Mouse (Mus musculus): Measurements from ENCODE around the gene Park7.
"Not testable (repeated sequence)": the region's sequence is repeated elsewhere in the genome, so short reads cannot be mapped to it uniquely, and the experiment has no call there.

Gene Park7

DNA sequence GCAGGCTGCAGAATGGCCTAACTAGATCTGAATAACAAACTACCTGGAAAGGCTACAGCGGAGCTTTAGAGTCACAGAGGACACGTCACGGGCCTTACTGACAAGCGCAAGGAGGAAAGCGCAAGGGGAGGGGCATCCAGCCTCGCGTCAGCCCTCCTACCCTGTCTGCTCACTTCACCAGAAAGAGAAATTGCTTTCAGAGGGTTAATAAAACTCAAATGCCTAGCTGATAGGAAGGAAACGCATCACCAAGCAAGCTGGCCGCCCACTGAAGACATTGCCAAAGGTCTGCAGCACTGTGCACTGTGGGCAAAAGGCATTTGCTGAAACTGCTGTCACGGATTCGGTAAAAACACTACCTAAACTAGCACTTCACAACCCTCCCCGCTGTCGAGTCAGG is 13.8 kb downstream of the Park7 start:
- no peak for DNase-seq (ENCODE audit: low read depth, low spot score)
- H3K36me3 ChIP-seq (ENCODE audit: control insufficient read depth, insufficient read depth, low read length, poor library complexity, severe bottlenecking): peaks cover 8% of the 10 kb centered on the region
- no peaks in the 10 kb centered on the region for H3K27me3 ChIP-seq (ENCODE audit: control insufficient read depth, insufficient read depth, low read length, poor library complexity, severe bottlenecking)

DNA sequence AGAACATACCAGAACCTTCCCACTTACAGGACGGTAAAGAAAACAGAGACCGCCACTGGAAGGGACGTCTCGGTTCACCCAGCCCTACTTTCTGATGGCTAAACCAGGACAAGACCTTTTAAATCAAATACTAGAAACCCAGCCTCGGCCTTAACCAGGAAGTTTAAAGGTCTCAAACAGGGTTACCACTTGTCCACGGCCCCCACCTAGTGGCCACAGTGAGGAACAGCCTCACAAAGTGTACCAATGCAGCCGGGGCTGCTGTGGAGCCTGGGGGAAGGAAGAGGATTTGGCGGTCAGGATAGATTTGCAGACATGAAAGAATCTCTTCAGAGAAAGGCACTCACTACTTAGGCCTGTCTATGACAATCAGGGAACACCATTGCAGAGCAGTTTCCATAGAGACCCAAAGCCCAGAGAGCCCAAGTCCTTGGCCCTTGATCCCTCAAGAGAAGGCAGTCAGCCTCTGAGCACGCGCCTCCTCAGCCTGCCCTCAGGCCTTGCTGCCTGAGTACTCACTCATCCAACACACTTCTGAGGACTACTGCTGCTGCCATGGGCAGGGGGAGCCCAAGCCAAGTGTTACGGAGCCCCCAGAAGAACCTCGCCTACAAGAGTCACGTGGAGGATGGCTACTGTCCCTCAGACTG is 15.4 kb downstream of the Park7 start:
- DNase-seq (ENCODE audit: low read depth, low spot score): peak; percentile 82
- Histone ChIP-seq H3K36me3 (ENCODE audit: control insufficient read depth, insufficient read depth, low read length, poor library complexity, severe bottlenecking) (peaks cover 8% of the 10 kb centered on the region), H3K27me3 (ENCODE audit: control insufficient read depth, insufficient read depth, low read length, poor library complexity, severe bottlenecking) (no peaks in the 10 kb centered on the region)

DNA sequence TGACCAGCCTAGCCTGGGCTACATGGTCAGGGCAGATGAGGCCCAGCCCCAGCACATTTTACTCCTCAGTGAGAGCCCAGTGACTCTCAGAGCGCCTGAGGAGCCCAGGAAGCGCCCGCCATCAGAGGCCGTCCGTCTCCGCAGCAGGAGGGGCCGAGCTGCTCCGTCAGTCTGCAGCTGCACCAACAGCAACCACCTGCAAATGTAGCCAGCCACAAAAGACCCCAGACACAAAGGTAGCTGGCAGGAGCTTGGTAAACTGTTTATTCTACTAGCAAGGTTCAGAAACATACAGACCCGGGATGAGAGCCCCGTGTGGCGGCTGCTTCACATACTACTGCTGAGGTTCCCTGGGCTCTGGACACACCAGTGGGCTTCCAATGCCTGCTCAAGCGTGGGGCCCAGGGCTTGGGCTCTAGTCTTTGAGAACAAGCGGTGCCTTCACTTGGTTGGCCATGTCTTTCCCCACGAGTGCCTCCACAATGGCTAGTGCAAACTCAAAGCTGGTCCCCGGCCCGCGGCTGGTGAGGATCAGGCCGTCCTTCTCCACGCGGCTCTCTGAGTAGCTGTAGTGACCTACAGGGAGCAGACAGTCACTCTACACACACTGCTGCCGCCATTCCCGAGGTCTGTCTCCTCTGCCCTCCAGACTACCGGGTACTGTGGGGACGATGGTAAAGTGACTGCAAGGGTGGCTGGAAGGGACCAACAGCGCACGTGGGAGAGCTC is 17.2 kb downstream of the Park7 start:
- DNase-seq (ENCODE audit: low read depth, low spot score): no peak
- Histone ChIP-seq H3K27me3 (ENCODE audit: control insufficient read depth, insufficient read depth, low read length, poor library complexity, severe bottlenecking) (no peaks in the 10 kb centered on the region), H3K36me3 (ENCODE audit: control insufficient read depth, insufficient read depth, low read length, poor library complexity, severe bottlenecking) (peaks cover 8% of the 10 kb centered on the region)

DNA sequence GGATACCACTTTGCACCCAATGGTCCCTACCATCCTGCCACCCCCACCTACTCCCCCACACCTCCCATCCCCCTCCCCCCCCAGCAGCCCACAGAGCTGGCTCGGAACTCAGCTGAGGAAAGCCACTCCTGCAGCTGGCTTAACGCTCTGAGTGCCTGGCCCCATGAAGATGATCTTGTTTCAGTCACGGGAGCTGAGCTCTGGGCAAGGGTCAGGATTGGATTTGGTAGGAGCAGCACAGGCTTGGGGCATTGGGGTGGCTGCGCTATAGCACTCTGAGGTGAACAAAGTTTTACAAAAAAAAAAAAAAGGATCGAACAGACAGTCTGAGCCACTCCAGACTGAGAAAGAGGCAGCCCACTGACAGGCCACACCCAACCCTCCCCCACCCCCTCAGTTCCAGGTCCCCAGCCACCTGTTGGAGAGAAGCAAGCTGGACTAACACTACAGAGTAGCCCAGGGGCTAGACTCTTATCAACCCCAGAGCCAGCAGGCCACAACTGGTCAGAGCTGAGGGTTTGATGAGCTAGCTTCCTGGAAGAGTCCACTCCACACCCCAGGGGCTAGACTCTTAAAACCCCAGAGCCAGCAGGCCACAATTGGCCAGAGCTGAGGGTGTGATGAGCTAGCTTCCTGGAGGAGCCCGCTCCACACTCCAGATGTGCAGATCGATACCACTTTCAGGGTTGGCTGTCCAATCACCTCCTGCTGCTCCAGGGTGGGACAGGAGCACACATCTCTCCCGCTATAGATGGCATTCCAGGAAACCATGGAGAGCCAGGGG is 19.3 kb downstream of the Park7 start:
- Histone ChIP-seq H3K36me3 (ENCODE audit: control insufficient read depth, insufficient read depth, low read length, poor library complexity, severe bottlenecking) (peaks cover 5% of the 10 kb centered on the region; the same call in 1 of the 2 replicates), H3K27me3 (ENCODE audit: control insufficient read depth, insufficient read depth, low read length, poor library complexity, severe bottlenecking) (no peaks in the 10 kb centered on the region)
- no peak for DNase-seq (ENCODE audit: low read depth, low spot score)

DNA sequence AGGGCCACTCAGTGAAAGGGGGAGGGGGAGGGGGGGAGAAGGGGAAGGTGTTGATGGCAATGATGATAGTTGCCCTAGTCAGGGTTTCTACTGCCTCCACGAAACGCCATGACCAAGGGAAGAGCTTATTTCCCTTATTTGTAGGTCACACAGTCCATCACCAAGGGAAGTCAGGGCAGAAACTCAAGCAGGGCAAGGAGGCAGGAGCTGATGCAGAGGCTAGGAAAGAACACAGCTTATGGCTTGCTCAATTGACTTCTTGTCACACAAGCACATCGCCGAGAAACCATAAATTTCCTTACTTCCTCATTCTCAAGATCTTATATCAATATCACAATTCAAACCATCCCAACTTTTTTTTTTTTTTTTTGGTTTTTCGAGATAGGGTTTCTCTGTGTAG is 22.9 kb downstream of the Park7 start:
- no peaks in the 10 kb centered on the region for H3K27me3 ChIP-seq (ENCODE audit: control insufficient read depth, insufficient read depth, low read length, poor library complexity, severe bottlenecking)
- DNase-seq (ENCODE audit: low read depth, low spot score): no peak
- no peaks in the 10 kb centered on the region for H3K36me3 ChIP-seq (ENCODE audit: control insufficient read depth, insufficient read depth, low read length, poor library complexity, severe bottlenecking)

DNA sequence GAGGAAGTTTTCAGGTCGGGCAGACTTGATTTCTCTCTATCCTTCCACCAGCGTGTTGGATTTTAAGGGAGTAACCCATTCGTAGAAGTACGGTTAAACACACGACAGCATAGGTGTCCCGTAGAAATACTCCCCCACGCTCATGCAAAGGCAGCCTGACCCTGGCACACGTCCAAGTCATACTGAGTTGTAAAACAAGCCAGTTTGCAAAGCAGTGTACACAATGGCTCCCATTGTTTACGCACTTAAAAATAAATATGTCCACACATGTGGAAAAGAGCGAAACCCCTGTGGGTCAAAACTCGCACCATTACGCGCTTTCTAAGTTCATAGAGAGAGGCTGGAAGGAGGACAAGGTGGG is 24.3 kb downstream of the Park7 start:
- Histone ChIP-seq H3K27me3 (ENCODE audit: control insufficient read depth, insufficient read depth, low read length, poor library complexity, severe bottlenecking) (no peaks in the 10 kb centered on the region), H3K36me3 (ENCODE audit: control insufficient read depth, insufficient read depth, low read length, poor library complexity, severe bottlenecking) (no peaks in the 10 kb centered on the region)
- DNase-seq (ENCODE audit: low read depth, low spot score): no peak

DNA sequence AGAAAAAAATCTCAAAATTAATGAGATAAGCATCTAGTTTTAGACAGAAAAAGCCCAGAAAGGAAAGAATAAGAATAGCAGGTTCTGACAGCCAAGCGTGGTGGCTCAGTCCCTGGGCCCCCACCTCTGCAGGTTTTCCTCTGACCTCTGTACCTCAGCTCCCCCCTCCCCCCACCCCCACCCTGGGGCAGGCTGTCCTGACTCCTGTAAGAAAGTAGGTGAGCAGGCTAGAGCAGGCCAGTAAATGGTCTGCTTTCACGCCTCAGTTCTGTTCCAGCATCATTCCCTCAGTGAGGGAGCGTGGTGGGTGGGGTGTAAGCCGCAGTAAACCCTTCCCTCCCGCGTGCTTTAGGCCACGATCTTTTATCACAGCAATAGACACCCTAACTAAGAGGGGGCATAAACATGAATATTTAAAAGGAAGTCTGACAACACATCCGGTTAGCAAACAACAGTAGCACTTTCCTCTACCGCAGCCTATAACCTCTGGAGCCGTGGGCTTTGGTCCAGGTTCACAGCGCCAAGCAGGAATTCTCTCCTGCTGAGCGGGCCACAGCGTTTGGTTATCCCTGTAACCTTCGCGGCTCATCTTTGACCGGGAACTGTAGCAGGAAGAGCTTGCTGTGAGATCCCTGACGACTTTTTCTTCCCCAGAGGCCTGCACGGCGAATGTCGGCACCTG is 24.8 kb downstream of the Park7 start:
- no peak for DNase-seq (ENCODE audit: low read depth, low spot score)
- H3K36me3 ChIP-seq (ENCODE audit: control insufficient read depth, insufficient read depth, low read length, poor library complexity, severe bottlenecking): no peaks in the 10 kb centered on the region
- no peaks in the 10 kb centered on the region for H3K27me3 ChIP-seq (ENCODE audit: control insufficient read depth, insufficient read depth, low read length, poor library complexity, severe bottlenecking)

DNA sequence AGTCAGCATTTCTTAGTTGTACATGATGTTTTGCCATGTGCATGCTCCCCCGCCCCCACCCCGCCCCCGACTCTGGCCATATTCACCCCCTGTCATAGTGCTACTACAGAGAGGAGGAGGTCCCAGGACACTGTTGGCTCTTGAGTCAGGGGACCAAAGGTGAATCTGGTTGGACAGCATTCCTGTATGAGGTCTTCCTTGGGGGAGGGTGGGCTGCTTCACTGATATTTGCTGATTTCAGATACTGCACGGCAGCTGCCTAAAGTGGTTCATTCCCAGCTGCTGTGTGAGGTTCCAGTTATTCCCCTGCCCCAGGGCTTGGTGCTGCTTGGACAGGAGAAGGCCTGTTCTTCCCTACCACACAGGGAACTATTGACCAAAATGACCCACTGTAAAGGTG is 25.7 kb downstream of the Park7 start:
- Histone ChIP-seq H3K36me3 (ENCODE audit: control insufficient read depth, insufficient read depth, low read length, poor library complexity, severe bottlenecking) (no peaks in the 10 kb centered on the region), H3K27me3 (ENCODE audit: control insufficient read depth, insufficient read depth, low read length, poor library complexity, severe bottlenecking) (no peaks in the 10 kb centered on the region)
- no peak for DNase-seq (ENCODE audit: low read depth, low spot score)

DNA sequence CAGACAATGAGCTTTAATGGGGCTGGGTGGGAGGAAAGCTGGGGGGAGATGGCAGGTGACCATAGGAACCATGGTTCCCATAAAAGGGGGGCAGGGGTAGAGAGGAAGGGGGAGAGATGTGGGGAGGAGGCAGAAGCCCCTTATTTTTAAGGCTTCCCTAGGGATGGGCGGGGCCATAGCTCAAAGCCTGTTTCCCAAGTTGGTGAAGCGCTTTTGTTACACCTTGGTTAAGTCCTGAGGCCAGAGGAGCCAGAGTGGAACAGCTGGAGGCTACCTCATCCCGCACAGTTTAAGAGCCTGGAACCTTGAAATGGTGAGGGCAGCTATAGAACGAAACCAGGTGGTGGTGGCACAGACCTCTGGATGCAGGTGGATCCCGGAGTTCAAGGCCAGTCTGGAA is 26.3 kb downstream of the Park7 start:
- DNase-seq (ENCODE audit: low read depth, low spot score): no peak
- H3K36me3 ChIP-seq (ENCODE audit: control insufficient read depth, insufficient read depth, low read length, poor library complexity, severe bottlenecking): no peaks in the 10 kb centered on the region
- no peaks in the 10 kb centered on the region for H3K27me3 ChIP-seq (ENCODE audit: control insufficient read depth, insufficient read depth, low read length, poor library complexity, severe bottlenecking)

DNA sequence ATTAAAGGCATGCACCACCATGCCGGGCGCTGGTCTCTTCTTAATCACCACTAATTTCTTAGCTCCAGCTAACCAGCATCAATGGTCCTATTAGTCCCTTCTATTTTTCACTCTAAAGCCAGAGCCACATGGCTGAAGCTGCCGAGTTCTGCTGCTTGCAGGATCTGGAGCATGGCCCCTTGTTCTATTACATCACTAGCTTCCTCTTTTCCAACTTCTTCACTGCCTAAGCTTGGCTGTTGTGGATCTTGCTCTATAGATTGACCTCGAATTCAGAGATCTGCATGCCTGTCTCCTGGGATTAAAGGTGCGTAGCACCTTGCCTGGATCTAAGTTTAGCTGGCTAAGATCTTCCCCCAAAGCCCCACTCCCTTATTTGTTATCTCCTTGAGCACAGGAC is 31.6 kb downstream of the Park7 start:
- no peaks in the 10 kb centered on the region for H3K27me3 ChIP-seq (ENCODE audit: control insufficient read depth, insufficient read depth, low read length, poor library complexity, severe bottlenecking)
- H3K36me3 ChIP-seq (ENCODE audit: control insufficient read depth, insufficient read depth, low read length, poor library complexity, severe bottlenecking): no peaks in the 10 kb centered on the region
- no peak for DNase-seq (ENCODE audit: low read depth, low spot score)

DNA sequence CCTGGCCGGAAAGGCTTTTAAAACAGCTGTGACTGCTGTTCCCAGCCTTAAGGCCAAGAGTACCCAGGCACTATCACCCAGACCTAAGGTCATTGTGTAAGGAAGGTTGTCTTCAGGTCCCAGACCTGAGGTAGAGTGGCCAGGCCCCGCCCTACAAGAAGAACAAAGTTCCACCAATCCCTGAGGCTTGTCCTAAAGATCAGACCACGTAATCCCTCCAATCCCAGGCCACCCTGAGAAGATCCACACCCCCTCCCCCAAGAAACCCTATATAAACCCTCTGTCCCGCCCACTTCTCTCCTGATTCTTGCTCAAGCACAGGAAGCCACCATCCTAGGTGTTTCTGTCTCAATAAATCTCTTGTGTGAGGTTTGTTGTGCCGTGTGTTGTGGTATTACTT is 33.9 kb downstream of the Park7 start:
- no peaks in the 10 kb centered on the region for H3K36me3 ChIP-seq (ENCODE audit: control insufficient read depth, insufficient read depth, low read length, poor library complexity, severe bottlenecking)
- no peaks in the 10 kb centered on the region for H3K27me3 ChIP-seq (ENCODE audit: control insufficient read depth, insufficient read depth, low read length, poor library complexity, severe bottlenecking)
- DNase-seq (ENCODE audit: low read depth, low spot score): no peak

DNA sequence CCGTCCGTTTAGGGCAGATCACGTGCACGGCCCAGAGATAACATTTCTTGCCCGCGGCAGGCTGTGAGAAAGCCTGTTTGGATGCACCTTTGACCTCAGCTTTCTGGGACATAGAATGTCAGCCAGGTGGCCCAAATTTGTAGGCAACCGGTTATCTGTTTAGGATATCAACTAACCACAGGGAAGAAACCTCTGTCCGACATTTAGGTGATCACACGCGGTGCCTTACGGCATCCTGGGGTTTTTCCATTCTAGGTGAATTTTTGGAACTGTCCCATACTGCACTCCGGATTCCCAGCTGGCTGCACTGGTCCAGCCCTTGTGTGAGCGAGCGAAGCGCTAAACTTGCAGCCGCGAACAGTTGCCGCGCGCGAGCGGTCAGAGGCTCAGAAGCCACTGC is 34.6 kb downstream of the Park7 start:
- Histone ChIP-seq H3K27me3 (ENCODE audit: control insufficient read depth, insufficient read depth, low read length, poor library complexity, severe bottlenecking) (no peaks in the 10 kb centered on the region), H3K36me3 (ENCODE audit: control insufficient read depth, insufficient read depth, low read length, poor library complexity, severe bottlenecking) (no peaks in the 10 kb centered on the region)
- no peak for DNase-seq (ENCODE audit: low read depth, low spot score)

DNA sequence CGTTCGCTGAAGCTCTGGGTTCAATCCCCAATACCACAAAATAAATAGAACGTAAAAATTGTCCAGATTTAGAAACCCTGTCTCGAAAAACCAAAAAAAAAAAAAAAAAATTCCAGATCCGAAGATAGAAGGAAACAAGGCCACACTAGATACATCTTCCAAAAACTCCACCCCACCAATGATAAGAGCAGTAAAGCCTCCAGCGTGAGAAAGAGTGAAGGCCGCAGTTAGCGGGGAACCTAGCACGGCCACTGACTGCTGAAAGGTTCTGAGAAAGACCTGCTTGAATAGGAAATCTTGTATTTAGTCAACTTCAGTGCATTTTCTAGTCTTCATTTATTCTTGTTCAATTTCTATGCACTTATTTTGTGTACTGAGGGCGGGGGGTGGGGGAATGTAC is 38.8 kb downstream of the Park7 start:
- no peak for DNase-seq (ENCODE audit: low read depth, low spot score)
- H3K36me3 ChIP-seq (ENCODE audit: control insufficient read depth, insufficient read depth, low read length, poor library complexity, severe bottlenecking): no peaks in the 10 kb centered on the region
- H3K27me3 ChIP-seq (ENCODE audit: control insufficient read depth, insufficient read depth, low read length, poor library complexity, severe bottlenecking): no peaks in the 10 kb centered on the region

DNA sequence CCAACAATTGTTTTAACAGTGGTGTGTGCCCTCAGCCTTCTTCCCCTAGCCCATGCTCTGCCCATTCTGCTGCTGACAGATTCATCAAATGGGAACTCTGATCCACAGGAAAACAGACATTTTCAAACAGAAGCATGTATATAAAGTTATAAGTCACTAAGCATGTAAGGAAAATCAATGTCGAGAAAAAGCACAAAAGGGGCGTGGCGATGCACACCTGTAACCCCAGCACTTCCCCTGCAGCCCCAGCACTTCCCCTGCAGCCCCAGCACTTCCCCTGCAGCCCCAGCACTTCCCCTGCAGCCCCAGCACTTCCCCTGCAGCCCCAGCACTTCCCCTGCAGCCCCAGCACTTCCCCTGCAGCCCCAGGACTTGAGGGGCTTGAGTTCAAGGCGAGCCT is 39.8 kb downstream of the Park7 start:
- DNase-seq (ENCODE audit: low read depth, low spot score): peak; percentile 59
- not testable (repeated sequence) for H3K36me3 ChIP-seq (ENCODE audit: control insufficient read depth, insufficient read depth, low read length, poor library complexity, severe bottlenecking); H3K27me3 ChIP-seq (ENCODE audit: control insufficient read depth, insufficient read depth, low read length, poor library complexity, severe bottlenecking)

DNA sequence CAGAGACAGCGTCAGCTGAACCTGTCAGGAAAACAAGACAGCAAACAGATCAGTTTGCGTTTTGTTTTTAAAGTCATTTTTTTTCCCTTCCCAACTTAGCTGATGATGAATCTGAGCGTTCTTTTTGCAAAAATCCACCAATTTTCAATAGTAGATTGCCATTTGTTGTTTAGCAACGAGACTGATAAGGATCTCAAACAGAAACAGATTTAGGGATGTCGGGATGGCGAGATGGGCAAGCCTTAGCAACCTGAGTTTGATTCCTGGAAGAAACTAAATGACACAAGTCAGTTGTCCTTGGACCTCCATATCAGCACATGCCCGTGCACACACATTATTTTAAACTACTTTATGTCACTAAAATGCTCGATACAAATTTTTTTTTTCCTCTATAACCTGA is 41.6 kb downstream of the Park7 start:
- H3K36me3 ChIP-seq (ENCODE audit: control insufficient read depth, insufficient read depth, low read length, poor library complexity, severe bottlenecking): no peaks in the 10 kb centered on the region
- DNase-seq (ENCODE audit: low read depth, low spot score): no peak
- no peaks in the 10 kb centered on the region for H3K27me3 ChIP-seq (ENCODE audit: control insufficient read depth, insufficient read depth, low read length, poor library complexity, severe bottlenecking)
